Mouse (Mus musculus): Measurements from ENCODE around the gene Olfr463.

GRCm38 (mm10) chr11:87853597-87853954 lies 43.6 kb downstream of the Olfr463 start:
- no peak for TF ChIP-seq CTCF (conservative IDR thresholded peaks at IDR 0.05; ENCODE audit: insufficient read depth, insufficient read length, low read depth, low read length)
- no peak for TF ChIP-seq POLR2A (IDR thresholded peaks at IDR 0.05; ENCODE audit: low read depth, low read length)

Data from kidney, adult 2 months (tissue).